Mouse (Mus musculus) G1E (cell line): ENCODE measurements around the gene Ccdc106.

Experiments used
- CTCF ChIP-seq: IDR thresholded peaks from 2 replicates; pipeline ENCODE4 v1.5.1; 2012; ENCODE audit warnings: low read depth, low read length, inconsistent platforms, mixed read lengths
- GATA1 ChIP-seq: IDR thresholded peaks from 2 replicates; pipeline ENCODE4 v1.6.1; 2012; ENCODE audit warnings: borderline replicate concordance, low read length, inconsistent platforms, mixed read lengths
- POLR2AphosphoS5 ChIP-seq: IDR thresholded peaks from 2 replicates; pipeline ENCODE4 v1.6.1; 2012; ENCODE audit warnings: low read depth, low read length, inconsistent platforms; ENCODE audit not compliant: insufficient replicate concordance
- TAL1 ChIP-seq: conservative IDR thresholded peaks from 2 replicates; pipeline ENCODE4 v1.6.1; 2012; ENCODE audit warnings: low read depth, low read length, inconsistent platforms, mixed read lengths

- no peak for TF ChIP-seq CTCF
- TF ChIP-seq GATA1, result no peak
- TF ChIP-seq POLR2AphosphoS5, result no peak
- TF ChIP-seq TAL1, result no peak
Observed at GRCm38 (mm10) chr7:4996003-4996895, 24.1 kb upstream of the Ccdc106 start, which contains the start of gene Zfp579.
